Mouse (Mus musculus): ENCODE measurements at regions not wholly inside any gene's neighbourhood (a gene's known extent, or its start where the extent isn't known, plus 50 kb on each side); places are given as distances from the start of the nearest gene placed in this dataset.

DNA sequence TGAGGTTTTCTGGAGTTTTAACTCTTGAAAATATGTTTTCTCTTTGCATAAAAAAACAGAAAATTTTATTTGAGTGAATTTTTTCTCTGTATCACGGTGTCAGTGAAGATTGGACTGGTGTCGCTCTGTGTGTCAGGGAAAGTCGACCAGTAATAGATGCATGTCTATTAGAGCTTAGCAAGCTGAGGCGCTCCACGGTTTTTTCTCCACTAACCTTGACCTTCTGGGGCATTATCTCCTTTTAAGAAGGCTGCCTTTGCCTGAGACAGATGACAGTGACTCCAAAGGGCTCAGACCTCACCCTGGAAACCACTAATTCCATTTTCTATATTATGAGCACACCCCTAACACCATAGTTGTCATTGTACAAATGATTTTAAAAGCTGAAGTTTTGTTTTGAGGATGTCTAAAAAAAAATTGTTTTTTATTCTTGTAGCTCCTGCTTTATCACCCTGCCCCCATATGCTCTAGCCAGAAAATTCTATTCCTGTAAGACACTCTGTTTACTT, 561.8 kb downstream of the Gm43517 start:
- no peak for DNase-seq (ENCODE audit: low spot score)

DNA sequence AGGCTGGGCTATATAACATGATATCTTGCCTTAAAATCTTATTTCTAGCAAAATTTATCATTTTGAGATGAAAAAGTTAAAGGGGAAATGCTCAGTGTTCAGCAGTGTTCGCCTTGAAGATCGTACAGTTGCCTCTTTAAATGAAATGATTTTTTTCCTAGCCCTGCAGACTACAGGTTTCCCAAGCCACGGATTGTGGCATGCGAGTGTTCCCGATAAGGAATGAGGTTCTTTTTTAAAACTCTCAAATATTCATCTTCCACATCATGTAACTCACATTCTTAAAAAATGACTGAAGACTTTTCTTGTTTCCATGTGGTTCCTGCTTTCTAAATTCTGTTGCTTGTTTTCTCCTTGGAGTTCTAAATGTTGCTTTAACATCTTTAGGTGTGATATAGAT, 566.0 kb downstream of the Gm43517 start:
- no peak for DNase-seq (ENCODE audit: low spot score)

- DNase-seq (ENCODE audit: low spot score) = peak; percentile 51
These were observed 566.8 kb downstream of the Gm43517 start for GRCm38 (mm10) chr12:49951821-49952220.

GRCm38 (mm10) chr12:49968072-49968471, 583.1 kb downstream of the Gm43517 start:
- peak; percentile 3 for DNase-seq (ENCODE audit: low spot score)

DNA sequence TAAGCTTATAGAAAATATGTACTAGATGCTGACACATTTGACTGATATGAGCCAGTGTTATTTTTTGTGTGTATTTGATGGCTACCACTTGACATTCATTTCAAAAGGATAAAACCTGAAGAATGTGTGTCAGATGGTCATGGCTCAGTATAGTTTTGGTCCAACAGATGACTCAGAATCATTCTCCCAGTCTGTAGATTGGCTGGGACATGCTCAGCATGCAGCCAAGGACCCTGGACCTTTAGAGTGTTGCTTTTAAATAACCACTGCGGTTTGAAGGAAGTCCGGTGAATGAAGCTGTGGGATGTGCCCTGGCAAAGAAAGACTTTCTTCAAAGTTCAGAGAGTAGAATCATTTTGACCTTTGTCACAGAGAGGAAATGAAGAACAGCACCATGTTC, 584.6 kb downstream of the Gm43517 start:
- no peak for DNase-seq (ENCODE audit: low spot score)

GRCm38 (mm10) chr12:49974591-49975323, 589.8 kb downstream of the Gm43517 start:
- DNase-seq (ENCODE audit: low spot score) = peak; percentile 77

GRCm38 (mm10) chr12:49975553-49975952, 590.6 kb downstream of the Gm43517 start:
- DNase-seq (ENCODE audit: low spot score) = no peak

DNA sequence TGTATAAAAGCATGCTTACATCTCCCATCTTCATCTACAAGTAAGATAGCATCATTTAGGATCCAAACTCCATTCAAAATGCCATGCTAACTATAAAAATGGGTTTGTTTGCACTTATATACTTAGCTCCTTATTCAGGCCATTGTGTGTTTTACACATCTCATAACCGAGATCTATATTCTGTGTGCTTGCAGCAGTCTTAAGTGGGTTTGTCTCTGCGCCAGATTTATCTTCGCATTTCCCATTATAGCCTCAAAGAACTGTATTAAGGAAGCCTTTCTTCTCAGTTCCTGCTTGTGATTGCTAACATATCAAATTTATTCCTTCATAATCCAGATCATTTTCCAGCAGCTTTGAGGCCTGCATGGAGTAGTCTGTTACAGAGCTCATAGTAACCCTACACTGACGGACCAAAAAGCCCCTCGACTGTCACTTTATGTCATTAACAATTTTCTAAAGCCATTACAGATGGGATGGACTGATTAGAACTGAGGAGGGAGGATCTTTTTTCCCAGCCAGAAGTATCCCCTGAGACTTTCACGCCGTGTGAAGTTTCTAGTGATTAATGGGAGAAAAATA, 607.6 kb downstream of the Gm43517 start:
- no peak for DNase-seq (ENCODE audit: low spot score)

- DNase-seq (ENCODE audit: low spot score) = no peak
These were observed 610.0 kb downstream of the Prkd1 start for GRCm38 (mm10) chr12:50038808-50039374.

GRCm38 (mm10) chr12:50061286-50061685, 587.6 kb downstream of the Prkd1 start:
- no peak for DNase-seq (ENCODE audit: low spot score)

DNA sequence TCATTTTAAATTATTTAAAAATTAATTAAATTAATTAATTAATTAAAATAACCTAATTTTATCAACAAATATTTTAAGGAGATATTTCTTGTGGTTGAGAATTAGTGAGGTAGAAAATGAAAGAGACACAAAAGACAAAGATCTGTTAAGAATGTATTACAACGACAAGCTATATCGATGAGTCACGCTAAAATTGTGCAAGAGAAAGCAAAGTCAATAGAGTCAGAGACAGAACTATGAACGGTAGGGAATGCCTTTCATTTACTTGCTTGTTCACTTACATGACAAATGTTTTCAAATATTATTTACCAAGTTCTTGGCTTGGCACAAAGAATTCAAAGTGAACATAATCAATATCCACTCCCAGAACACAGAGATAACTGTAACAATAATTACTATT, 582.5 kb downstream of the Prkd1 start:
- no peak for DNase-seq (ENCODE audit: low spot score)

- DNase-seq (ENCODE audit: low spot score) = no peak
These were observed 577.1 kb downstream of the Prkd1 start for GRCm38 (mm10) chr12:50071797-50072196.

- no peak for DNase-seq (ENCODE audit: low spot score)
These were observed 576.5 kb downstream of the Prkd1 start for GRCm38 (mm10) chr12:50072359-50072758.

GRCm38 (mm10) chr12:50073684-50074083, 575.2 kb downstream of the Prkd1 start:
- no peak for DNase-seq (ENCODE audit: low spot score)

DNA sequence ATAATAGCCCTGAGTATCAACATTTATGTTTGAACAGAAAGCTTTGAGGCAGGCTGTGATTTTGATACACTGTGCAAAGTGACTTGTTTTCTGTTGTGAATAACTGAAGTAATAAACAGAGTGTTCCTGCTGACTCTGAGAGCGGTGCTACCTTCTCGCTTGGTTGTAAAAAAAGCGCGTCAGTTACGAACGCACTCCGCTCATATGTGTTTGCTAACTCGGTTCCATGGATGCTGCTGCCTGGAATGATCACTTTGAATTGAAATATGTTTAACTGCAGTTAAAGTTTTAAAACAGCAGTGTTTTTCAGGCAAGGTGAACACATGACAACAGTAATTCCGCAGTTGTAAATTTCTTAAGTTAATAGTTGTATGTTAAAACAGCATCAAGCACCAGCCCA, 567.7 kb downstream of the Prkd1 start:
- no peak for DNase-seq (ENCODE audit: low spot score)

GRCm38 (mm10) chr12:50081571-50081970, 567.3 kb downstream of the Prkd1 start:
- no peak for DNase-seq (ENCODE audit: low spot score)

DNA sequence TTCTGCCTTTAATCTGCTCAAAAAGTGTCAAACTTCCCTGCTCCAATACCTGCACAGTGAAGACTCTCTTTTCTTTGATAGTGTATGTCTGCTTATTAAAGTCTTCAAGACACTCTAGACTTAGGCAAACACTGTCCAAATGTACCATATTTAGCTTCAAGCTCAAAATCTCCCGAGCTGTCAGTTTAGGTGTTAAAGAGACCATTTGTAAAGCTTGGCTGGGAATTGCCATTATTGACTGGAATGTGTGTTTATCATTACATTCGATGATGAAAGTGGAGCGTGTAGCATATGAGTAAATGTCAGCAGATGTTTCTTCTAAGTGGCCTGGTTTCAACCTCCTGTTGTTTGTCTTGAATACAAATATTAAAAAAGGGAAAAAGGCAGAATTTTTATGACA, 564.4 kb downstream of the Prkd1 start:
- no peak for DNase-seq (ENCODE audit: low spot score)

- no peak for DNase-seq (ENCODE audit: low spot score)
These were observed 537.5 kb downstream of the Prkd1 start for GRCm38 (mm10) chr12:50111246-50112044.

DNA sequence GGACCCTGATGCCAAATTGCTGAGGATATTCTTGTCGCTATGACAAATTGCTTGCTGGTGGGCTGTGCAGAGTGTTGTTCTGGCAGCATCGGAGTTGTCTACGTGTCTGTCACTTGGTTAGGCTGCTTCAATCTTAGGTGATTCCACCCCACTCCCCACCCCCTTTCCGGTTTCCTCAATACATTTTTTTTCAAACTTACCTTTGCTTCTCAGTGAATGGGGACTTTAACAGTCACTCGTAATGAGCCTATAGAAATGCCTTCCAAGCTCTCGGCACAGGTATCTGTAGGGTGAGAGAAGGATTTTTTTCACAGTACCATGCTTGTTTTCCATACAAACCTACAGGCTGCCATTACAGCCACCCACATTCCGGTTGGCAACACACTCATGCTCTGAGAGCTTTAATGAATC, 536.8 kb downstream of the Prkd1 start:
- no peak for DNase-seq (ENCODE audit: low spot score)

- DNase-seq (ENCODE audit: low spot score) = no peak
These were observed 533.0 kb downstream of the Prkd1 start for GRCm38 (mm10) chr12:50115855-50116254.

- DNase-seq (ENCODE audit: low spot score) = no peak
These were observed 530.6 kb downstream of the Prkd1 start for GRCm38 (mm10) chr12:50118346-50118745.

GRCm38 (mm10) chr12:50122145-50122544, 526.8 kb downstream of the Prkd1 start:
- DNase-seq (ENCODE audit: low spot score) = no peak

DNA sequence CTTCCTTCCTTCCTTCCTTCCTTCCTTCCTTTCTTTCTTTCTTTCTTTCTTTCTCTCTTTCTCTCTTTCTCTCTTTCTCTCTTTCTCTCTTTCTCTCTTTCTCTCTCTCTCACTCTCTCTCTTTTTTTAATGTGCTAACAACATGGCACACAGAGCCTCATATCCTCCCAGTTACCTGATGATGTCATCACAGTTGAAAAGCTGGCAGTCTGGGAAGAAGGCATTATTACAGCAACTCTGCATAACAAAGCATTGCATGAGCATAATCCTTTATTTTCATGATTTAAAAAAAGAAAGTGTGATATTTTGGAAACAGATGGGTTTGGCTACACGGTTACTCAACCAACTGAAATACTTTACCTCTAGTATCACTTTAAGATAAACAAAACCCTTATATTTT, 525.9 kb downstream of the Prkd1 start:
- no peak for DNase-seq (ENCODE audit: low spot score)
